Mouse (Mus musculus): ENCODE data around the gene Exoc2. TPM values are rescaled to one million over a fixed set of nuclear protein-coding genes. Genes with fewer than 3 reads are reported as not detected.

Exoc2 gene
- polyA plus RNA-seq, 1 experiment: 10.8 TPM

- no peak overlapping the region for H3K4me3 ChIP-seq (ENCODE audit: insufficient read depth, poor library complexity, severe bottlenecking)
- H3K27me3 ChIP-seq (ENCODE audit: control insufficient read depth, insufficient read depth, insufficient read length): no peaks in the 10 kb centered on the region
- no peak overlapping the region for H3ac ChIP-seq (ENCODE audit: control insufficient read depth, insufficient read length, low read depth)
- H3K36me3 ChIP-seq (ENCODE audit: control insufficient read depth, insufficient read depth): no peaks in the 10 kb centered on the region
- no peaks in the 10 kb centered on the region for H3K79me2 ChIP-seq (ENCODE audit: control insufficient read depth, insufficient read depth)
- no peaks in the 10 kb centered on the region for H3K79me3 ChIP-seq (ENCODE audit: low read depth)
- no peak for TF ChIP-seq MAX (IDR thresholded peaks at IDR 0.05)
- no peak for TF ChIP-seq FOSL1 (IDR thresholded peaks at IDR 0.05; ENCODE audit: insufficient read depth, low read length, poor library complexity, severe bottlenecking)
Observed at GRCm38 (mm10) chr13:30911931-30912625, 61.8 kb downstream of the Exoc2 start.

- Histone ChIP-seq H3K36me3 (ENCODE audit: control insufficient read depth, insufficient read depth) (no peaks in the 10 kb centered on the region), H3K79me3 (ENCODE audit: low read depth) (no peaks in the 10 kb centered on the region), H3K27me3 (ENCODE audit: control insufficient read depth, insufficient read depth, insufficient read length) (no peaks in the 10 kb centered on the region), H3K4me3 (ENCODE audit: insufficient read depth, poor library complexity, severe bottlenecking) (no peak overlapping the region), H3K79me2 (ENCODE audit: control insufficient read depth, insufficient read depth) (no peaks in the 10 kb centered on the region), H3ac (ENCODE audit: control insufficient read depth, insufficient read length, low read depth) (no peak overlapping the region)
- TF ChIP-seq CEBPB (IDR thresholded peaks at IDR 0.05; ENCODE audit: low read depth): no peak
- no peak for TF ChIP-seq FOSL1 (IDR thresholded peaks at IDR 0.05; ENCODE audit: insufficient read depth, low read length, poor library complexity, severe bottlenecking)
- TF ChIP-seq MYOD1 (IDR thresholded peaks at IDR 0.05; ENCODE audit: control insufficient read depth, insufficient read length, low read depth): no peak
- no peak for TF ChIP-seq CTCF (IDR thresholded peaks at IDR 0.05; ENCODE audit: control insufficient read depth, insufficient read depth, insufficient read length)
- TF ChIP-seq MYOG (IDR thresholded peaks at IDR 0.05; ENCODE audit: control insufficient read depth, extremely low read depth, insufficient read length): no peak
Observed at GRCm38 (mm10) chr13:30910889-30911288, 63.0 kb downstream of the Exoc2 start.

DNA sequence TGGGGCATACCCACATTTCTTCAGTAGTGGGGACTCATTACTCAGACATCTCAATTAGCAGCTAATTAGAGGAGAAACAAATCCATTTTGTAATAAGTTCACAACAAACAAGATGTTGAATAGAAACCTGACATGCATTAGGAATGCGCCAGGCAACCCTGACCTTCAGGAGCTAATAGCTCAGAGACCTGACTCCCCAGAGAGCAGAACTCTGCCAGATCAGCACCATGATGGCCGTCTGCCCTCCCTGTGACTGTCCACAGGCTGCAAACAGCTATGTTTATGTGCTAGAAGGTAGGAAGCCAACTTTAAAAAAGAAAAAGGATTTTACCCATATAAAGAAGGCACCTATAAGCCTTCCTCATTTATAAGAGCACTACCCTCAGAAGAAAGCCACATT lies 71.6 kb downstream of the Exoc2 start:
- Histone ChIP-seq H3K79me3 (ENCODE audit: low read depth) (no peaks in the 10 kb centered on the region), H3K27me3 (ENCODE audit: control insufficient read depth, insufficient read depth, insufficient read length) (no peaks in the 10 kb centered on the region), H3K4me3 (ENCODE audit: insufficient read depth, poor library complexity, severe bottlenecking) (no peak overlapping the region), H3ac (ENCODE audit: control insufficient read depth, insufficient read length, low read depth) (no peak overlapping the region), H3K36me3 (ENCODE audit: control insufficient read depth, insufficient read depth) (peaks cover 15% of the 10 kb centered on the region), H3K79me2 (ENCODE audit: control insufficient read depth, insufficient read depth) (no peaks in the 10 kb centered on the region)
- TF ChIP-seq MYOG (IDR thresholded peaks at IDR 0.05; ENCODE audit: control insufficient read depth, extremely low read depth, insufficient read length) (no peak), CTCF (IDR thresholded peaks at IDR 0.05; ENCODE audit: control insufficient read depth, insufficient read depth, insufficient read length) (no peak), USF1 (IDR thresholded peaks at IDR 0.05; ENCODE audit: low read depth) (no peak)

DNA sequence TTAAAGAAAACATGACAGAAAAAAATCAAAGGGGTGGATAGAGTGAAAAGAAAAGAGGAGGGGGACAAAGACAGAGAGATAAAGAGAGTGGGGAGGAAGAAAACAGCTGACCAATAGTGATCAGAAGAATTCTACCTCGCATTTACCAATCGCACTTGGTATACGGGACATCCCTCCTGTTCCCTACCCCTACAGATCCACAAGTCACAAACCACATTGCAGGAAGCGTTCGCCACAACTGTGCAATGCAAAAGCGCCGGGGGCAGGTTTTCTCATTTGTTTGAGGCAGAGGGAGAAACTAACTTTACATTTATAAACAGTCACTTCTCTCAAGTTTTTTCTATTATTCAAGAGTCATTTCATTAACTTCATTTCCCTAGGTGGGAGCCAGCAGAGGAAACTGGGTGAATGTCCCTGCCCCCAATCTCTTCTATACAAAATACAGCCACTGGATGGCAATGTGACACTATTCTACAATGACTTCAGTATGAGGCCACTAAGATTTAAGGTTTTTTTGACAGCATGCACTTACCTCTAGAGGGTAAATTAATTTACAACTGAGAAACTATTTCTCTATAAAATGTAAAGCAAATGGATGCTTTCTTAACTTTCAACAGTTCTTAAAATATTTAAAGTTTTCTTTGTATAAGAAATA lies 72.4 kb downstream of the Exoc2 start:
- Histone ChIP-seq H3K79me3 (ENCODE audit: low read depth) (no peaks in the 10 kb centered on the region), H3K27me3 (ENCODE audit: control insufficient read depth, insufficient read depth, insufficient read length) (no peaks in the 10 kb centered on the region), H3ac (ENCODE audit: control insufficient read depth, insufficient read length, low read depth) (no peak overlapping the region), H3K4me3 (ENCODE audit: insufficient read depth, poor library complexity, severe bottlenecking) (no peak overlapping the region), H3K36me3 (ENCODE audit: control insufficient read depth, insufficient read depth) (peaks cover 15% of the 10 kb centered on the region), H3K79me2 (ENCODE audit: control insufficient read depth, insufficient read depth) (no peaks in the 10 kb centered on the region)
- TF ChIP-seq FOSL1 (IDR thresholded peaks at IDR 0.05; ENCODE audit: insufficient read depth, low read length, poor library complexity, severe bottlenecking): no peak
- TF ChIP-seq MYOD1 (IDR thresholded peaks at IDR 0.05; ENCODE audit: control insufficient read depth, insufficient read length, low read depth): no peak
- TF ChIP-seq CEBPB (IDR thresholded peaks at IDR 0.05; ENCODE audit: low read depth): no peak
- no peak for TF ChIP-seq CTCF (IDR thresholded peaks at IDR 0.05; ENCODE audit: control insufficient read depth, insufficient read depth, insufficient read length)
- TF ChIP-seq MYOG (IDR thresholded peaks at IDR 0.05; ENCODE audit: control insufficient read depth, extremely low read depth, insufficient read length): no peak
- no peak for TF ChIP-seq MAX (IDR thresholded peaks at IDR 0.05)
- no peak for TF ChIP-seq USF1 (IDR thresholded peaks at IDR 0.05; ENCODE audit: low read depth)

DNA sequence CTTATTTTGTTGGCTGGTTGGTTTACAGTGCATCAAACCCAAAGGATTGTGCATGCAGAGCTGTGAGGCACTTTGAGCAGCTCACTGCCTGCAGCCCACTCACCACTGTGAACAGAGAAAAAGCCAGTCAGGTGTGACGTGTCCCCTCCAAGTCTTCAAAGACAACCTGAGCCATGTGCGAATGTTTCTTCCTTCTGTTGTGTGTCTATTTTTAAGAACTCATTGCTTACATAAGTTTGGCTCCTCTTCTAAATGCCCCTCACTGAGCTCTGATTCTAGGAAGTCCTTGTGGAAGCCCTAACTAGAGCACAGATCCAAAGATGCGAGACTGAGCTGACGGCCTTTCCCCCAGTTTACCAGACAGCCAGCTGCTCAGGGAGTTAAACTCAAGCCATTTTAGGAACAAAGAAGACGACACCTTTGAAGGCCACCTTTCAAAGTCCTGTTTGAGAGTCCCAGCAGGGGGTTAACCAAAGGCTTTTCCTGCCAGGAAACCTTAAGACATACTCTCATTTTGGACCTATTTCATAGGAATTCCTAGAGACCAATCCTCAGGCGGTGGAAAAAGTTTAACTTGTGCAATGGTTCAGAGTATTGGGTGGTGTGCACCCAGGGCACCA lies 79.8 kb downstream of the Exoc2 start:
- Histone ChIP-seq H3K27me3 (ENCODE audit: control insufficient read depth, insufficient read depth, insufficient read length) (no peaks in the 10 kb centered on the region), H3K79me3 (ENCODE audit: low read depth) (no peaks in the 10 kb centered on the region), H3K4me3 (ENCODE audit: insufficient read depth, poor library complexity, severe bottlenecking) (no peak overlapping the region), H3K79me2 (ENCODE audit: control insufficient read depth, insufficient read depth) (no peaks in the 10 kb centered on the region), H3K36me3 (ENCODE audit: control insufficient read depth, insufficient read depth) (peaks cover 8% of the 10 kb centered on the region), H3ac (ENCODE audit: control insufficient read depth, insufficient read length, low read depth) (no peak overlapping the region)
- TF ChIP-seq MYOG (IDR thresholded peaks at IDR 0.05; ENCODE audit: control insufficient read depth, extremely low read depth, insufficient read length): no peak
- no peak for TF ChIP-seq CEBPB (IDR thresholded peaks at IDR 0.05; ENCODE audit: low read depth)
- TF ChIP-seq CTCF (IDR thresholded peaks at IDR 0.05; ENCODE audit: control insufficient read depth, insufficient read depth, insufficient read length): no peak
- no peak for TF ChIP-seq MYOD1 (IDR thresholded peaks at IDR 0.05; ENCODE audit: control insufficient read depth, insufficient read length, low read depth)
- no peak for TF ChIP-seq MAX (IDR thresholded peaks at IDR 0.05)

DNA sequence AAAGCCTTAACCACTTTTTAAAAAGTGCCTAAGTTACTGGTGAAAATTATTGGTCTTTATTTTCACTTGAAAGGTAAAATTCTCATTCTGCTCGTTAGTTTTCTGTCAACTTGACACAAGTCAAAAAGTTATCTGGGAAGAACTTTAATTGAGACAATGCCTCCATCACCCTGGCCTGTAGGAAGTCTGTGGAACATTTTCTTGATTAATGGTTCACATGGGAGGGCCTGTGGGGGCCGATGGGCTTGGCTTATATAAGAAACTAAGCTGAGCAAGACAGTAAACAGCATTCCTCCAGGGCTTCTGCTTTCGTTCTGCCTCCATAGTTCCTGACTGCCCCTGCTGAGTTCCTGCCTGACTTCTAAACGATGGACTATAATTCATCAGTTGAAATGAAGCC lies 81.6 kb downstream of the Exoc2 start:
- Histone ChIP-seq H3K4me3 (ENCODE audit: insufficient read depth, poor library complexity, severe bottlenecking) (no peak overlapping the region), H3K27me3 (ENCODE audit: control insufficient read depth, insufficient read depth, insufficient read length) (no peaks in the 10 kb centered on the region), H3K79me2 (ENCODE audit: control insufficient read depth, insufficient read depth) (no peaks in the 10 kb centered on the region)

More for the DNA sequence above, 81.6 kb downstream of the Exoc2 start:
- Histone ChIP-seq H3K79me3 (ENCODE audit: low read depth) (no peaks in the 10 kb centered on the region), H3K36me3 (ENCODE audit: control insufficient read depth, insufficient read depth) (no peaks in the 10 kb centered on the region), H3ac (ENCODE audit: control insufficient read depth, insufficient read length, low read depth) (no peak overlapping the region)
- no peak for TF ChIP-seq CEBPB (IDR thresholded peaks at IDR 0.05; ENCODE audit: low read depth)
- TF ChIP-seq MAX (IDR thresholded peaks at IDR 0.05): no peak
- no peak for TF ChIP-seq CTCF (IDR thresholded peaks at IDR 0.05; ENCODE audit: control insufficient read depth, insufficient read depth, insufficient read length)

All from C2C12 (cell line).